Mouse (Mus musculus): ENCODE measurements around the gene Gm20388. TPM values are rescaled to one million over a fixed set of nuclear protein-coding genes. Genes with fewer than 3 reads are reported as not detected.

Gene Gm20388
- polyA plus RNA-seq, 1 experiment from 2014 or later, result not detected

GRCm38 (mm10) chr8:121786542-121786941, 1875.9 kb downstream of the Gm20388 start:
- H3K4me2 ChIP-seq, result peak overlapping the region; percentile 28
- no peaks in the 10 kb centered on the region for H3K9me3 ChIP-seq (replicated peaks)
- H3K9ac ChIP-seq, result no peak overlapping the region
- ATAC-seq (replicated peaks; ENCODE audit: insufficient number of reproducible peaks, insufficient read depth, low FRiP score, low read depth), result peak; percentile 90
- 21% methylated on average over 10 of the region's 10 CpGs for WGBS
- peaks cover 25% of the 10 kb centered on the region for H3K4me1 ChIP-seq (replicated peaks)
- no peak overlapping the region for H3K4me3 ChIP-seq
- no peaks in the 10 kb centered on the region for H3K36me3 ChIP-seq
- H3K27me3 ChIP-seq, result no peaks in the 10 kb centered on the region
- H3K27ac ChIP-seq, result peak overlapping the region; percentile 89

- 64% methylated on average over 8 of the region's 8 CpGs for WGBS
- Histone ChIP-seq H3K27ac (no peak overlapping the region), H3K36me3 (no peaks in the 10 kb centered on the region), H3K9ac (no peak overlapping the region), H3K27me3 (no peaks in the 10 kb centered on the region), H3K4me2 (no peak overlapping the region), H3K4me3 (no peak overlapping the region), H3K9me3 (replicated peaks) (no peaks in the 10 kb centered on the region), H3K4me1 (replicated peaks) (peaks cover 33% of the 10 kb centered on the region)
- ATAC-seq (replicated peaks; ENCODE audit: insufficient number of reproducible peaks, insufficient read depth, low FRiP score, low read depth), result no peak
Observed at GRCm38 (mm10) chr8:121788786-121789185, 1878.1 kb downstream of the Gm20388 start.

GRCm38 (mm10) chr8:121792159-121792558, 1881.5 kb downstream of the Gm20388 start:
- Histone ChIP-seq H3K4me2 (no peak overlapping the region), H3K4me3 (no peak overlapping the region), H3K4me1 (replicated peaks) (peaks cover 19% of the 10 kb centered on the region), H3K27ac (peak overlapping the region; percentile 10; the same call in 1 of the 2 replicates), H3K9ac (no peak overlapping the region), H3K27me3 (no peaks in the 10 kb centered on the region), H3K9me3 (replicated peaks) (no peaks in the 10 kb centered on the region), H3K36me3 (peaks cover 10% of the 10 kb centered on the region; the same call in 1 of the 2 replicates)
- no peak for ATAC-seq (replicated peaks; ENCODE audit: insufficient number of reproducible peaks, insufficient read depth, low FRiP score, low read depth)
- WGBS, result 55% methylated on average over 7 of the region's 7 CpGs

GRCm38 (mm10) chr8:121792627-121793026, 1882.0 kb downstream of the Gm20388 start:
- Histone ChIP-seq H3K4me3 (no peak overlapping the region), H3K27ac (peak overlapping the region; percentile 10; the same call in 1 of the 2 replicates), H3K9ac (no peak overlapping the region), H3K4me2 (no peak overlapping the region), H3K27me3 (no peaks in the 10 kb centered on the region), H3K4me1 (replicated peaks) (peaks cover 18% of the 10 kb centered on the region), H3K9me3 (replicated peaks) (no peaks in the 10 kb centered on the region), H3K36me3 (peaks cover 10% of the 10 kb centered on the region; the same call in 1 of the 2 replicates)
- 44% methylated on average over 4 of the region's 4 CpGs for WGBS
- ATAC-seq (replicated peaks; ENCODE audit: insufficient number of reproducible peaks, insufficient read depth, low FRiP score, low read depth), result no peak

GRCm38 (mm10) chr8:121794151-121794550, 1883.5 kb downstream of the Gm20388 start:
- peaks cover 14% of the 10 kb centered on the region; the same call in 1 of the 2 replicates for H3K36me3 ChIP-seq
- WGBS, result 56% methylated on average over 3 of the region's 3 CpGs
- H3K9me3 ChIP-seq (replicated peaks), result no peaks in the 10 kb centered on the region
- H3K27me3 ChIP-seq, result no peaks in the 10 kb centered on the region
- no peak overlapping the region for H3K27ac ChIP-seq
- no peak overlapping the region for H3K9ac ChIP-seq
- no peak for ATAC-seq (replicated peaks; ENCODE audit: insufficient number of reproducible peaks, insufficient read depth, low FRiP score, low read depth)
- H3K4me3 ChIP-seq, result no peak overlapping the region
- peaks cover 28% of the 10 kb centered on the region for H3K4me1 ChIP-seq (replicated peaks)
- no peak overlapping the region for H3K4me2 ChIP-seq

- H3K36me3 ChIP-seq, result peaks cover 17% of the 10 kb centered on the region; the same call in 1 of the 2 replicates
- no peaks in the 10 kb centered on the region for H3K9me3 ChIP-seq (replicated peaks)
- no peaks in the 10 kb centered on the region for H3K27me3 ChIP-seq
- WGBS, result 81% methylated on average over 8 of the region's 8 CpGs
- peaks cover 28% of the 10 kb centered on the region for H3K4me1 ChIP-seq (replicated peaks)
- H3K4me3 ChIP-seq, result no peak overlapping the region
- ATAC-seq (replicated peaks; ENCODE audit: insufficient number of reproducible peaks, insufficient read depth, low FRiP score, low read depth), result no peak
- no peak overlapping the region for H3K27ac ChIP-seq
- H3K9ac ChIP-seq, result no peak overlapping the region
- H3K4me2 ChIP-seq, result no peak overlapping the region
Observed at GRCm38 (mm10) chr8:121795461-121795860, 1884.8 kb downstream of the Gm20388 start.

GRCm38 (mm10) chr8:121796406-121796805, 1885.8 kb downstream of the Gm20388 start:
- Histone ChIP-seq H3K4me1 (replicated peaks) (peaks cover 36% of the 10 kb centered on the region), H3K36me3 (peaks cover 17% of the 10 kb centered on the region; the same call in 1 of the 2 replicates)

GRCm38 (mm10) chr8:121798401-121798800, 1887.8 kb downstream of the Gm20388 start:
- H3K27ac ChIP-seq, result peak overlapping the region; percentile 46
- ATAC-seq (replicated peaks; ENCODE audit: insufficient number of reproducible peaks, insufficient read depth, low FRiP score, low read depth), result 0 out of 2 replicates have a peak, but pooled peaks have one; percentile 23
- H3K9ac ChIP-seq, result no peak overlapping the region
- H3K4me2 ChIP-seq, result no peak overlapping the region
- peaks cover 29% of the 10 kb centered on the region for H3K4me1 ChIP-seq (replicated peaks)
- WGBS, result 55% methylated on average over 6 of the region's 6 CpGs
- peaks cover 17% of the 10 kb centered on the region; the same call in 1 of the 2 replicates for H3K36me3 ChIP-seq
- H3K27me3 ChIP-seq, result no peaks in the 10 kb centered on the region
- H3K4me3 ChIP-seq, result no peak overlapping the region
- H3K9me3 ChIP-seq (replicated peaks), result no peaks in the 10 kb centered on the region

More at GRCm38 (mm10) chr8:121796406-121796805, 1885.8 kb downstream of the Gm20388 start:
- H3K27me3 ChIP-seq, result no peaks in the 10 kb centered on the region
- no peak overlapping the region for H3K27ac ChIP-seq
- no peak for ATAC-seq (replicated peaks; ENCODE audit: insufficient number of reproducible peaks, insufficient read depth, low FRiP score, low read depth)
- WGBS, result 90% methylated on average over 11 of the region's 11 CpGs
- no peak overlapping the region for H3K9ac ChIP-seq
- no peak overlapping the region for H3K4me3 ChIP-seq
- H3K9me3 ChIP-seq (replicated peaks), result no peaks in the 10 kb centered on the region
- H3K4me2 ChIP-seq, result no peak overlapping the region

GRCm38 (mm10) chr8:121804829-121805228, 1894.2 kb downstream of the Gm20388 start:
- Histone ChIP-seq H3K27ac (no peak overlapping the region), H3K4me1 (replicated peaks) (peaks cover 22% of the 10 kb centered on the region), H3K4me2 (no peak overlapping the region), H3K36me3 (peaks cover 19% of the 10 kb centered on the region), H3K27me3 (no peaks in the 10 kb centered on the region), H3K9ac (no peak overlapping the region), H3K9me3 (replicated peaks) (no peaks in the 10 kb centered on the region), H3K4me3 (no peak overlapping the region)
- ATAC-seq (replicated peaks; ENCODE audit: insufficient number of reproducible peaks, insufficient read depth, low FRiP score, low read depth), result no peak
- 96% methylated on average over 5 of the region's 5 CpGs for WGBS

GRCm38 (mm10) chr8:121806126-121806525, 1895.5 kb downstream of the Gm20388 start:
- no peaks in the 10 kb centered on the region for H3K27me3 ChIP-seq
- H3K9ac ChIP-seq, result no peak overlapping the region
- H3K4me1 ChIP-seq (replicated peaks), result peaks cover 14% of the 10 kb centered on the region; the same call in 1 of the 2 replicates
- H3K4me2 ChIP-seq, result no peak overlapping the region
- H3K36me3 ChIP-seq, result peaks cover 19% of the 10 kb centered on the region
- H3K27ac ChIP-seq, result no peak overlapping the region
- no peak overlapping the region for H3K4me3 ChIP-seq
- no peaks in the 10 kb centered on the region for H3K9me3 ChIP-seq (replicated peaks)
- ATAC-seq (replicated peaks; ENCODE audit: insufficient number of reproducible peaks, insufficient read depth, low FRiP score, low read depth), result no peak
- WGBS, result 88% methylated on average over 13 of the region's 13 CpGs

- H3K9ac ChIP-seq, result no peak overlapping the region
- no peak for ATAC-seq (replicated peaks; ENCODE audit: insufficient number of reproducible peaks, insufficient read depth, low FRiP score, low read depth)
- peaks cover 27% of the 10 kb centered on the region for H3K36me3 ChIP-seq
- no peak overlapping the region for H3K4me3 ChIP-seq
- H3K27me3 ChIP-seq, result no peaks in the 10 kb centered on the region
- H3K4me1 ChIP-seq (replicated peaks), result peaks cover 10% of the 10 kb centered on the region; the same call in 1 of the 2 replicates
- 74% methylated on average over 11 of the region's 11 CpGs for WGBS
- H3K4me2 ChIP-seq, result no peak overlapping the region
- H3K9me3 ChIP-seq (replicated peaks), result no peaks in the 10 kb centered on the region
- H3K27ac ChIP-seq, result no peak overlapping the region
Observed at GRCm38 (mm10) chr8:121808032-121808431, 1897.4 kb downstream of the Gm20388 start.

GRCm38 (mm10) chr8:121809524-121810155, 1899.0 kb downstream of the Gm20388 start:
- ATAC-seq (replicated peaks; ENCODE audit: insufficient number of reproducible peaks, insufficient read depth, low FRiP score, low read depth), result no peak; the same call in 1 of the 2 replicates
- no peak overlapping the region; the same call in 1 of the 2 replicates for H3K27ac ChIP-seq
- H3K4me2 ChIP-seq, result no peak overlapping the region
- H3K4me3 ChIP-seq, result no peak overlapping the region
- no peaks in the 10 kb centered on the region for H3K27me3 ChIP-seq
- H3K4me1 ChIP-seq (replicated peaks), result peaks cover 10% of the 10 kb centered on the region; the same call in 1 of the 2 replicates
- WGBS, result 68% methylated on average over 11 of the region's 11 CpGs
- no peak overlapping the region for H3K9ac ChIP-seq
- peaks cover 31% of the 10 kb centered on the region for H3K36me3 ChIP-seq
- no peaks in the 10 kb centered on the region for H3K9me3 ChIP-seq (replicated peaks)
